Mouse (Mus musculus) 416B (cell line): ENCODE results near the gene 2900026A02Rik.
A peak's percentile ranks its signal among the peaks of the same experiment; 100 is the strongest.

ENCODE experiments used
- DNase-seq: peaks from one replicate; pipeline ENCODE4 v3.0.0; 2011; ENCODE audit warnings: low read depth

The 2900026A02Rik gene

DNA sequence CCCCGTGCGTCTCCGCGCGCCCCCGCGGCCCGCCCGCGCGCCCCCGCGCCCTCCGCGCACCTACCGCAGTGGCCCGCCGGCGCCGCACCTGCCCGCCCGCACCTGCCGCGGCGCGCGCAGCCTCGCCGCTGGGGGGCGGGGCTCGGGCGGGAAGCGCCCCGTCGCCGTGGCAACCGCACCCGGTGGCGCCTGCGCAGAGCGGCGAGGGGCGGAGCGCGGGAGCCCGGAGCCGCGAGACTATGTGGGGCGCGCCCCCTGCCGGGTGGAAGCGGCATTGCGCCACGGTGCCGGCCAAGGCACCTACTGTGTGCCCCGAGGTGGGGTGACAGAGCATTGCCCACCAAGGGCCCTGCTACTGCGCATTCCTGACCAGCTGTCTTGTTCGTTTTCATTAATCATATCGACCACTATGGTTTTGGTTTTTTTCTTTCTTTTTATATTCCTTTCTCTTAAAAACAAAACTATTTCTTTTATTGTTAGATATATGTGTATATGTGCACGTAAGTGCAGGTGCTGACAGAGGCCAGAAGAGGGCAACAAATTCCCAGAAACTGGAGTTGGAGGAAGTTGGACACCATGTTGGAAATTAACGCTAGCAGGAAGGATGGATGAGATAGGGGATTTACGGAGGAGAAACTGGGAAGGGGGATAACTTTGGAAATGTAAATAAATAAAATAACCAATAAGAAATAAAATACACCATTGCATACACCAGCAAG, at the start of gene 2900026A02Rik:
Gene 2900026A02Rik, minus strand, starts transcription at position 90 of the 719 bp plus-strand sequence.
- DNase-seq: peak; percentile 73

DNA sequence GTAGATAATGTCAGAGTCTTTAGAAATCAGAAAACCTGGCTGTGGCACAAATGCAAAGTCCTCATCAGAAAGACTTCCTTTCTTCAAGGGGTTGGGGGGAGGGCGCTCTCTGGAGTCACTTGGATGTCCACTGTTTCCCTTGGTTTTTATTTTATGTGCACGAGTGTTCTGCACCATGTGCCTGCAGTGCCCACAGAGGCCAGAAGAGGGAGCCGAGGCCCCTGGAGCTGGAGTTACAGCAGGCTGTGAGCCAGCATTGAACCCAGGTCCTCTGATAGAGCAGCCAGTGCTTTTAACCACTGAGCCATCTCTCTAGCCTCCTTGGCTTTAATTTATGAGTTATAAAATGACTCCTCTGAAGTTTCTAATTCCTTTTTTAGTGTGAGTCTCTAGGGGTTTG, 49.0 kb upstream of the 2900026A02Rik start:
- DNase-seq: no peak

DNA sequence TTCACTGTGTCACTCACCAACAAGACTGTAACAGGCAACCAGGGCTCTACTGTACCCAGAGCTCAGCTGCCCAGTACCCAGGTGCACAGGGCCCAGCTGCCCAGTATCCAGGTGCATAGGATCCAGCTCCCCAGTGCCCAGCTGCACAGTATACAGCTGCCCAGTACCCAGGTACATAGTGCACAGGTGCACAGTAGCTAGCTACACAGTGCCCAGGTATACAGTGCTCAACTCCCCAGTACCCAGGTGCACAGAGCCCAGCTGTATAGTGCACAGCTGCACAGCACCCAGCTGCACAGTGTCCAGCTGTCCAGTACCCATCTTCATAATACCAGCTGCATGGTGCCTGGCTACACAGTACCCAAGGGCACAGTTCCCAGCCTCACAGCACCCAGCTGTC, 47.2 kb upstream of the 2900026A02Rik start:
- DNase-seq: no peak

GRCm38 (mm10) chr5:113265637-113266036, 44.6 kb upstream of the 2900026A02Rik start:
- no peak for DNase-seq

DNA sequence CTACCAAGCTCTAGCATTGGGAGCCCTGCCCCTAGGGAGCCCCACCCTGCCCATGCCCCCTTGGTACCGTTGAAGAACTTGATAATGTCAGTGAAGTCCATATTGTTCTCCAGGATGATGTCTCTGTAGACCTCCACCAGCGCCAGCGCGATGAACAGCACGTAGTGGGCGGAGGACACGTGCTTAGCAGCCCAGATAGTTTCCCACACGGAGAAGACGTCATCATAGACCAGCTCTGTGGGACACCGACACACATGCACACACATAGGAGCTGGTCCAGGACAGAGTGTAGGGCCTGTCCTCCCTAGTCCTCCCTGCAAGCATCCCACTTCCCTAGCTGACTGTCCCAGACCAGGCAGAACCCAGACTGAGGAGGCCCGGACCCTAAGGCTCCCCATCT, 29.8 kb upstream of the 2900026A02Rik start:
- DNase-seq: no peak

DNA sequence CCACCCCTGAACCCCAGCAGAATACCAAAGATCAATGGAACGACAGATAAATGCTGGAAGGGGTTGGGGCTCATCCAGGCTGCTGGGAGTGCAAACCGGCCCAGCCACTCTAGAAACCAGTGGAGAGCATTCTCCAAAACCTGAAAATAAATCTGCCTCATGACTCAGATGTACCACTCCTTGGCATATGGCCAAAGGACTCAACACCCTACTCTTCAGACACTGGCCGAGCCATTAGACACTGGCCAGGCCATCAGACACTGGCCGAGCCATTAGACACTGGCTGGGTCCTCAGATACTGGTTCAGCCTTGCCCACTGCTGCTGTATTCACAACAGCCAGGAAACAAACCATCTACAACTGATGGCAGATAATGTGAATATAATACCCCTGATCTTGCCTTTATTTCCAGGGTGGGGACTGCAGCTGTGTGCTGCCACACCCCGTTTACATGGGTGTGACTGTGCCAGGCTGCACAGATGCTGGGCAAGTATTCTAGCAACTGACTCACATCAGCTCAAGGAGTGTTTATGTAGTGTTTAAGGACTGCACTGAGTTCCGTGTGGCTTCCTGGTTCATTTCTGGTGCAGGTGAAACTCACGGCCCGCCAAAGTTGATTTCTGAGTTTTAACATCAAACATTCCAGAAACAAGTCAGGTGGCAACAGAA, 28.4 kb upstream of the 2900026A02Rik start:
- no peak for DNase-seq

GRCm38 (mm10) chr5:113230196-113230595, 9.2 kb upstream of the 2900026A02Rik start:
- no peak for DNase-seq

DNA sequence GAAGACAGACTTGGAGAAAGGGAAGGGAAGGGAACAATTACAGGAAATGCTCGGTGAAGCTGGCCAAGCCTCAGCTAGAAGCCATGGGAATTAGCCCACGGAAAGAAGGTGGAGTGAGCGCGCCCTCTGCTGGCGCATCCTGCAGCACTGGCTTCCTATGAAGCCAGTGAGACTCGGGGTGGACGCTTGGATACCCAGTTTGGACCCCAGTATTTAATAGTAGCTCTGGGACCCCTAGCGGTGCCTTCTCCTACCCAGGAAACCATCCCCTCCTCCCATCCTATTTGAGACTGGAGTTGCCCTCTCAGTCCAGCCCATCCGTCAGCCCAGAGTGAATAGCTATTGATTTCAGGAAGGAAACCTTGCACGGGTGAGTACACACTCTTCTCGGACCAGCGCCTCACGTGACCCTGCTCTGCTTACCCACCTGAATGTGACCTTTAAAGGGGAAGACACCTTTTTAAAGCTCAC, 5.6 kb upstream of the 2900026A02Rik start, which contains the start of gene Tmem211:
Gene Tmem211, plus strand, starts transcription at position 278 of the 471 bp plus-strand sequence.
- DNase-seq: peak; percentile 80

GRCm38 (mm10) chr5:113225686-113226435, 4.8 kb upstream of the 2900026A02Rik start:
- no peak for DNase-seq

DNA sequence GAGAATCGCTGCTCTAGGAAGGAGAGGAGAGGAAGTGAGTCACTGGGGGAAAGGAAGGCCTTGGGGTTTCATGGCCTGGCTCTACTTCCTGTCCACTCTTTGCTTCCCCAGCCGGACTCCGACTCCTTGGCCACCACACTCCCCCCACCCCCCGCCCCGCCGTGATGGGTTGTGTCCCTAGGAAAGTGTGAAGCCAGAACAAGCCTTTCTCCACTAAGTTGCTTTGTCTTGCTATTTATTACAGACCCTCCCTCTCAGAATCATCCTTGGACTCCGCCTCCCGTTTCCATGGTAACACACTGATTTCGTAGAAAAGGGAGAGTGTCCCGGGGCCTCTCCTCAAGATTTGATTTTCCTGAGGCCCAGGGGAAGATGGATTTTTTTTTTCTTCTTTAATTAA, 4.2 kb upstream of the 2900026A02Rik start:
- peak; percentile 79 for DNase-seq

DNA sequence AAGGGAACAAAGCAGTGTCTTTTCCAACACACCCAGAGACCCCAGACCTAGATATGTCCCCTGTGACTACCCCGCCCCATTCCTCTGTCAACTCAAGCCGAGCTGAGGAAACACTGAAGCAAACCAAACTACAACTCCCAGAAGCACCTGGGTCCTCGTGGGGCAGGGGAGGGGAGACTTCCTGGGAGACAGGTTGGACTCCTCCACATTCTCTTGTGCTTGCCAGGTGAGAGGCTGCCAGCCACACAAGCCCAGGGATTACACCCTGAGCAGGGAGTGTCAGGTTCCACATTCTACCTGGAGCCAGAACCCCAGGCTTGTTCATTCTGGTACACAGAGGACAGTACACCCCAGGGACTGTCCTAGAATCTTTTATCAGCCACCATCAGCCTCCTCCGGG, 2.9 kb upstream of the 2900026A02Rik start:
- no peak for DNase-seq

DNA sequence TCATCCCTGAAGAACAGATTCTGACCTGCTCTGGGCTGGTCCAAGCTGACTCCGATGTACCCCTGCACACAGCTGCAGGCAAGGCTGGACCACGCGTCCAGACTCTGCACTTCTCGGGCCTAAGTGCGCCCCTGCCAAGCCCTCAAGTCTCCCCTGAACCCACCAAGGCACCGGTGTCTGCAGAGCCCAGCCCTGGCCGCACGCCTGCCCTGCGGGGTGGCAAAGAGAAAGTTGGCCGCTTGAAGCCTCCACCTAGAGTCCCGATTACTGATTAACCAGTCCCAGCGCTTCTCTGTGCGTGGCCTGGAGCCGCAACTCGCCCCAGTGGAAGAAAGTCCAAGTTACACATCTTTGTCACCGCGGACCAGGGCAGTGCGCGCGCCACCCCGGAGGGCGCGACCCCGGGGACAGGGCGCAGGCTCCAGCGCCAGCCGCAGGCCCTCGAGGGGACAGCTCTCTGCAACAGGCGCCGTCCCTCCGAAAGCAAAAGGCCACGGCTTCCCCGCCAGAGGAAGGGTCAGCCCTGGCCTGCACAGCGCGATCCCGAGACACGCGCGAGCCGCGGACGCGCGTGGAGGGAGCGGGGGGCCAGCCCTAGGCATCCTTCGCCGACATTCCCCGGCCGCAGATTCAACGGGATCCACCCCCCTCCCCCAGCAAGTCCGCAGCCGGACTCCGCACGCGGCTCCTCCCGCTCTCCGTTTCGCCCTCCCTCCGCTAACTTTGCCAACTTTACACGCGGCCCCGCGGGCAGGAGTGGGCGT, 471 bp downstream of the 2900026A02Rik start:
- DNase-seq: peak; percentile 51

DNA sequence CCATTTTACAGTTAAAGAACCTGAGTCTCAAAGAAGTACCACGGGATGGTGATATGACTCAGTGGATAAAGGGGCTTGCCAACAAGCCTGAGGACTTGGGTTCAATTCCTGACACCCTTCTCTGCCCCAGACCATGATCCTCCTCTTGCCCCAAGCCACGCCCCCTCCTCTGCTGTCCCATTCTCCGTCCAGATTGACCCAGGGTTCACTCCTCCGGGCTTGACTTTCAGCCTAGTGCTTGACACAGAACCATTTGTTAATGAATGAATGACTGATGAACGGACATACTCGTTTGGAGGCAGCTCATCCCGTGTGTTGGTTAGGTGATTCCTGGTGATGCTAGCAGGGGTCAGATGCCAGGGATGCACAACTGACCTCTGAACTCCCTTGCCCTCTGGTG, 1.2 kb downstream of the 2900026A02Rik start:
- no peak for DNase-seq

- DNase-seq: no peak
Measured at GRCm38 (mm10) chr5:113219450-113219849, 1.6 kb downstream of the 2900026A02Rik start.

GRCm38 (mm10) chr5:113218617-113219235, 2.3 kb downstream of the 2900026A02Rik start:
- DNase-seq: no peak

- DNase-seq: no peak
Measured at GRCm38 (mm10) chr5:113217076-113217475, 4.0 kb downstream of the 2900026A02Rik start.

- DNase-seq: no peak
Measured at GRCm38 (mm10) chr5:113216328-113216960, 4.6 kb downstream of the 2900026A02Rik start.

DNA sequence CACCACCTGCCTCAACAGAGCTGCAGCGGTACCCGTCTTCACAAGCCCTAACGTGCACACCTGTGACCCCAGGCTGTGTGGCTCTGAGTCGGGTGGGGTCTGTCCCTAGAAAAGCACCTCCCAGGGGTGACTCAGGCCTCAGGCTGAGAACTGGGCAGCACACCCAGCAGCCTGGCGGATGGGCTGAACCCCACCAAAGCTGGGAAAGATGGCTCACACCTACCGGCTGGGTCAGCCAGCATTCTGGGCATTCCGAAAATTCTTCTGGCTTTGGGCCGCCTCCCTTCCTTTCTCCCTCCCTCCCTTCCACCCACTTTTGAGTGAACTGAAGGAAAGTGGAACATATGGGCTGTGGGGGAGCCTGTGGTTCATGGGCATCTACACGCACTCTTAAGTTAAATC, 5.4 kb downstream of the 2900026A02Rik start:
- no peak for DNase-seq

GRCm38 (mm10) chr5:113214455-113214854, 6.6 kb downstream of the 2900026A02Rik start:
- peak; percentile 98 for DNase-seq

GRCm38 (mm10) chr5:113214041-113214440, 7.0 kb downstream of the 2900026A02Rik start:
- peak; percentile 65 for DNase-seq
